Mouse (Mus musculus): ENCODE measurements at regions not wholly inside any gene's neighbourhood (a gene's known extent, or its start where the extent isn't known, plus 50 kb on each side); places are given as distances from the start of the nearest gene placed in this dataset.

DNA sequence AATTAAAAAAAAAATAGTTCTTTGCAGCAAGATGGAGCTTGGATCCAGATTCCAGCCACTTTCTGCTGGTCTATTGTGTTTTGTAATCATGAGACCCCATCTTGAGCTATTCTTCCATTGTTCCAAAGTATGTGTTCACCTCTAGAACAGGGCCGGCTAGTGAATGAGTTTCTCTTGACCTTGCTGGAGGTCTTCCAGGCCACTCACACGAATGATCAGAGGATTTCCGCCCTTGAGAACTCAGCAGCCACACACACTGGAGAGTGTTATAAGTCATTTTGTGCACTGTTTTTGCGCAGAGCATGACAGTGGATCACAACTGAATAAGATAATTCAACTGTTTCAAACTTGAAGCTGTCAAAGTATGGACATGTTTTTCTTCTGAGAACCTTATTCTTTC is 110.5 kb downstream of the Tbx4 start:
- Histone ChIP-seq H3K9ac (no peak overlapping the region), H3K36me3 (no peaks in the 10 kb centered on the region), H3K4me2 (replicated peaks) (no peak overlapping the region), H3K4me1 (peaks cover 20% of the 10 kb centered on the region), H3K4me3 (no peak overlapping the region), H3K9me3 (no peaks in the 10 kb centered on the region), H3K27me3 (peaks cover 3% of the 10 kb centered on the region; the same call in 1 of the 2 replicates), H3K27ac (no peak overlapping the region)
- ATAC-seq (ENCODE audit: low FRiP score, low read depth): no peak
- 83% methylated on average over 4 of the region's 4 CpGs for WGBS

DNA sequence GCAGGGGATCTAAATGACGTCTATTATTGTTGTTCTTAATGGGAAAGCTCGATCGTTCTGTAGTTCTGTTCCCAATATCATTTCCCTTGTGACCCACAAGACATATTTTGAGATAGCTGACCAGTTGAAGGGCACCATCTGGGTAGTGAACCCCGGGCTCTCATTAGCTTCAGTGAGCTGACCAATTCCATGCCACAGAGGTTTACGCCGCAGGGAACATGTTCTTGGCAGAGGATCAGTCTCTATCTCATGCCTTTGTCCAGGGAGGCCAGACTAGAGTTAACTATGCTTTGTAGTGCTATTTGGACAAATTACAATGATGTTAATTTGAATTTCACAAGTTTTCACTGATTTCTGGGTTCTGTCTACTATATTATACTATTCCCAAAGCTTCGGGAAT is 117.1 kb downstream of the Tbx4 start:
- Histone ChIP-seq H3K4me2 (replicated peaks) (no peak overlapping the region), H3K4me1 (no peaks in the 10 kb centered on the region), H3K36me3 (no peaks in the 10 kb centered on the region), H3K9ac (no peak overlapping the region), H3K9me3 (no peaks in the 10 kb centered on the region), H3K27me3 (no peaks in the 10 kb centered on the region), H3K4me3 (no peak overlapping the region), H3K27ac (no peak overlapping the region)
- WGBS: 61% methylated on average over 7 of the region's 7 CpGs
- no peak for ATAC-seq (ENCODE audit: low FRiP score, low read depth)

DNA sequence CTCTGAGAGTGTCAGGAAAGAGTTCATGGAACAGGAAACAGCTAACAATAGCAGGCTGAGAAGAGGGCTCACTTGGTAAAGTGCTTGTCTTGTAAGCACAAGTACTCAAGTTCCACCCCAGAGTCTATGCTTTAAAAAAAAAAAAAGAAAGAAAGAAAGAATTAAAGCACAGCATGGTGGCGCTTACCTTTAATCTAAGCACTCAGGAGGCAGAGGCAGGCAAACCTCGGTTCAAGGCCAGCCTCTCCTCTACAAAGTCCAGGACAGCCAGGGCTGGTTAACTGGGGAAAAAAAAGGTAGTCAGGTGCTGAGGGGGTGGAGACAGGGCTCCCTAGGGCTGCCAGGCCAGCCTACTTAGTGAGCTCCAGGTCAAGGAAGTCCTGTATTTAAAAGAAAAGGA is 119.1 kb downstream of the Tbx4 start:
- 76% methylated on average over 2 of the region's 2 CpGs for WGBS
- H3K4me2 ChIP-seq (replicated peaks): no peak overlapping the region
- no peak for ATAC-seq (ENCODE audit: low FRiP score, low read depth)
- H3K9ac ChIP-seq: no peak overlapping the region
- H3K9me3 ChIP-seq: no peaks in the 10 kb centered on the region
- no peaks in the 10 kb centered on the region for H3K27me3 ChIP-seq
- no peak overlapping the region for H3K4me3 ChIP-seq
- H3K36me3 ChIP-seq: no peaks in the 10 kb centered on the region
- no peak overlapping the region for H3K27ac ChIP-seq
- H3K4me1 ChIP-seq: no peaks in the 10 kb centered on the region

DNA sequence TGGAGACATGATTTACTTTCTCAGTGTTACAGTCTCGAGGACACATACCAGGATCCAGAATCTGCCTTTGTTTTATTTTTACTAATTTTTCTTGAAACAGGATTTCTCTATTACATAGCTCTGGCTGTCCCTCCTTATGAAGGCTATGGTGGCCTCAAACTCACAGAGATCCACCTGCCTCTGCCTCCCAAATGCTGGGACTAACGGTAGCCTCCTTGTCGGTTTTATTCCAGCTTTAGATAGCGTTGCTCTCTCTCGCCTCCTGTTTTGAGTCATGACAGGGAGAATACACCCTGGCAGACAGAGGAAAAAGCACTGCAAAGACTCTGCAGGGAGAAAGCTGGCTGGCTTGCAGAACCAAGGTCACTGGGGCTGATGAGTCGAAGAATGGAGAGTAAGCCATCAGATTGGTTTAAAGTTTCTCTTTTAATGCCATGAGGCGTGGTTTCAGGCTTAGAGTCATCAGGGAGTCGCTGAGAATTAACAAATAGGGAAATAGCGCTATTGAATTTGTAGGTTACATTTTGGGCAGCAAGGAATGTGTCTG is 119.8 kb downstream of the Tbx4 start:
- no peaks in the 10 kb centered on the region for H3K27me3 ChIP-seq
- H3K9ac ChIP-seq: no peak overlapping the region
- no peaks in the 10 kb centered on the region for H3K36me3 ChIP-seq
- no peaks in the 10 kb centered on the region for H3K9me3 ChIP-seq
- 84% methylated on average over 9 of the region's 9 CpGs for WGBS
- no peaks in the 10 kb centered on the region for H3K4me1 ChIP-seq
- no peak for ATAC-seq (ENCODE audit: low FRiP score, low read depth)
- no peak overlapping the region for H3K4me2 ChIP-seq (replicated peaks)
- no peak overlapping the region for H3K4me3 ChIP-seq
- no peak overlapping the region for H3K27ac ChIP-seq

DNA sequence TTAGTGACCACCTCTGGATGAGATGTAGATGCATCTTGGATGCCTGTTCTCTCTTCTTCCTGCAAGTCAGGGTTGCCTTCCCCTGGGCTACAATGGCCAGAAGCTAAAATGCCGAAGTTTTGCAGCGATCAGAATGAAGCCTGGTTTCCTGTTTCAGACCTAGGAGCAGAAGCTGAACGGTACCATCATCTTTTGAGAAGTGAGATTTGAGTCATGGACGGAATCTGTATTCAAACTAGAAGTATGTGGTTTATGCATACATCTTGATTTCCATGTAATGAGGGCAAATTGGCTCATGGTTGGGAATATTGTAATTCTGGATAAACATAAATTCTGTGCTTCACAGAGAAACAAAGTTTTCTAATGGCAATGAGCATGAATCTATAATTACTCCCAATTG is 120.6 kb downstream of the Tbx4 start:
- ATAC-seq (ENCODE audit: low FRiP score, low read depth): no peak
- Histone ChIP-seq H3K4me2 (replicated peaks) (no peak overlapping the region), H3K9me3 (no peaks in the 10 kb centered on the region), H3K9ac (no peak overlapping the region), H3K4me3 (no peak overlapping the region), H3K4me1 (no peaks in the 10 kb centered on the region), H3K27me3 (no peaks in the 10 kb centered on the region), H3K27ac (no peak overlapping the region), H3K36me3 (no peaks in the 10 kb centered on the region)
- WGBS: 80% methylated on average over 4 of the region's 4 CpGs
